Mouse (Mus musculus) hindbrain, postnatal 0 days (tissue): ENCODE results near the gene Kcnq1. TPM values are rescaled to one million over a fixed set of nuclear protein-coding genes. Genes with fewer than 3 reads are reported as not detected.

Experiments used
- ATAC-seq: fragments of 200-750 bp; cut with Nextera tagmentation; 2 replicates; pipeline ENCODE4 v1.8.0; 2017; ENCODE audit warnings: mild to moderate bottlenecking, moderate TSS enrichment, moderate library complexity
- DNase-seq: peaks from one replicate; pipeline ENCODE4 v3.0.0-alpha.2; 2015; ENCODE audit warnings: low spot score
- H3K27ac ChIP-seq: fragments of 300-500 bp; sonication (generic); 2 replicates; pipeline ENCODE4 v1.5.1; 2014; ENCODE audit warnings: mild to moderate bottlenecking
- H3K27me3 ChIP-seq: fragments of 300-500 bp; sonication (generic); 2 replicates; pipeline ENCODE4 v1.6.1; 2014; ENCODE audit warnings: low read length, mixed read lengths; ENCODE audit not compliant: insufficient read depth
- H3K36me3 ChIP-seq: fragments of 300-500 bp; sonication (generic); 2 replicates; pipeline ENCODE4 v1.6.1; 2014; ENCODE audit warnings: low read length, mixed read lengths; ENCODE audit not compliant: insufficient read depth
- H3K4me1 ChIP-seq: fragments of 300-500 bp; sonication (generic); 2 replicates; pipeline ENCODE4 v1.6.1; 2014; ENCODE audit warnings: antibody characterized with exemption, low read length, mixed read lengths; ENCODE audit not compliant: insufficient read depth
- H3K4me2 ChIP-seq: fragments of 300-500 bp; sonication (generic); 2 replicates; pipeline ENCODE4 v1.6.1; 2014; ENCODE audit warnings: low read depth, mild to moderate bottlenecking, low read length, moderate library complexity, mixed read lengths
- H3K4me3 ChIP-seq: fragments of 300-500 bp; sonication (generic); 2 replicates; pipeline ENCODE4 v1.5.1; 2014; ENCODE audit warnings: low read length
- H3K9ac ChIP-seq: fragments of 300-500 bp; sonication (generic); replicated peaks from 2 replicates; pipeline ENCODE4 v1.6.1; 2014; ENCODE audit warnings: mild to moderate bottlenecking, low read length, moderate library complexity, mixed read lengths
- H3K9me3 ChIP-seq: fragments of 300-500 bp; sonication (generic); 2 replicates; pipeline ENCODE4 v1.6.1; 2016; ENCODE audit warnings: low read length, mixed read lengths
- CTCF ChIP-seq: IDR thresholded peaks from 2 replicates; pipeline ENCODE4 v1.5.1; 2016; ENCODE audit warnings: antibody characterized with exemption, control low read depth, low read depth
- WGBS: fragments of 180-500 bp; shearing (Covaris S2); extraction: QIAGEN DNeasy Blood & Tissue Kit; methylation state at CpG from one replicate; pipeline ENCODE4 v1.1.7; 2014; 5-methylcytosine and 5-hydroxymethylcytosine counted together
- polyA plus RNA-seq: library from polyadenylated mRNA; unstranded; fragments of >200 nt; fragmentation: Nextera tagmentation; extraction: Ambion mirVana; gene quantifications from 2 replicates; pipeline ENCODE4 v1.2.1, GENCODE M21; 2015
- total RNA-seq: library from RNA; depleted of rRNA; stranded (reverse); fragments of >200 nt; gene quantifications from 2 replicates; pipeline ENCODE4 v1.2.3, GENCODE M21; 2014

Gene Kcnq1
- total and polyA plus RNA-seq, 2 experiments from 2014 or later: 1.4 to 1.9 TPM

GRCm38 (mm10) chr7:143360776-143361175 is 254.6 kb downstream of the Kcnq1 start:
- Histone ChIP-seq H3K4me3 (no peak overlapping the region), H3K27me3 (no peaks in the 10 kb centered on the region), H3K27ac (no peak overlapping the region), H3K4me2 (no peak overlapping the region), H3K9me3 (no peaks in the 10 kb centered on the region), H3K36me3 (no peaks in the 10 kb centered on the region), H3K4me1 (no peaks in the 10 kb centered on the region), H3K9ac (no peak overlapping the region)
- DNase-seq (no peak), ATAC-seq (no peak)
- 53% methylated on average over 5 of the region's 5 CpGs for WGBS
- no peak for TF ChIP-seq CTCF

- Histone ChIP-seq H3K4me1 (no peaks in the 10 kb centered on the region), H3K36me3 (no peaks in the 10 kb centered on the region), H3K27me3 (no peaks in the 10 kb centered on the region), H3K4me3 (no peak overlapping the region), H3K9ac (no peak overlapping the region), H3K27ac (no peak overlapping the region), H3K9me3 (no peaks in the 10 kb centered on the region), H3K4me2 (no peak overlapping the region)
- 90% methylated on average over 7 of the region's 7 CpGs for WGBS
- TF ChIP-seq CTCF: no peak
- DNase-seq: no peak
- no peak for ATAC-seq
Observed at GRCm38 (mm10) chr7:143364092-143364832, 258.1 kb downstream of the Kcnq1 start.

GRCm38 (mm10) chr7:143364969-143365839 is 259.0 kb downstream of the Kcnq1 start:
- no peak for DNase-seq
- Histone ChIP-seq H3K27ac (no peak overlapping the region), H3K36me3 (no peaks in the 10 kb centered on the region), H3K4me2 (no peak overlapping the region), H3K9me3 (no peaks in the 10 kb centered on the region), H3K27me3 (no peaks in the 10 kb centered on the region), H3K4me1 (no peaks in the 10 kb centered on the region), H3K9ac (no peak overlapping the region), H3K4me3 (no peak overlapping the region)
- 43% methylated on average over 8 of the region's 8 CpGs for WGBS
- ATAC-seq: peak; percentile 43; the same call in 1 of the 2 replicates
- no peak for TF ChIP-seq CTCF

- 58% methylated on average over 20 of the region's 20 CpGs for WGBS
- Histone ChIP-seq H3K9ac (no peak overlapping the region), H3K4me1 (no peaks in the 10 kb centered on the region), H3K27ac (no peak overlapping the region), H3K4me2 (peak overlapping the region; percentile 23), H3K27me3 (no peaks in the 10 kb centered on the region), H3K36me3 (no peaks in the 10 kb centered on the region), H3K9me3 (no peaks in the 10 kb centered on the region), H3K4me3 (no peak overlapping the region)
- TF ChIP-seq CTCF: no peak
- no peak for DNase-seq
- no peak for ATAC-seq
Observed at GRCm38 (mm10) chr7:143367366-143368266, 261.5 kb downstream of the Kcnq1 start.

- no peaks in the 10 kb centered on the region for H3K27me3 ChIP-seq
- H3K9ac ChIP-seq: no peak overlapping the region
- WGBS: 48% methylated on average over 7 of the region's 7 CpGs
- no peak overlapping the region for H3K27ac ChIP-seq
- DNase-seq (no peak), ATAC-seq (no peak)
- no peaks in the 10 kb centered on the region for H3K36me3 ChIP-seq
- no peaks in the 10 kb centered on the region for H3K4me1 ChIP-seq
- no peak overlapping the region for H3K4me3 ChIP-seq
- no peak for TF ChIP-seq CTCF
- H3K4me2 ChIP-seq: peak overlapping the region; percentile 23
- H3K9me3 ChIP-seq: no peaks in the 10 kb centered on the region
Observed at GRCm38 (mm10) chr7:143368267-143368643, 262.1 kb downstream of the Kcnq1 start.

GRCm38 (mm10) chr7:143371336-143371735 is 265.2 kb downstream of the Kcnq1 start:
- H3K36me3 ChIP-seq: no peaks in the 10 kb centered on the region
- no peak for TF ChIP-seq CTCF
- 63% methylated on average over 2 of the region's 2 CpGs for WGBS

More at GRCm38 (mm10) chr7:143371336-143371735, 265.2 kb downstream of the Kcnq1 start:
- Histone ChIP-seq H3K27ac (no peak overlapping the region), H3K4me2 (no peak overlapping the region), H3K27me3 (no peaks in the 10 kb centered on the region), H3K9me3 (no peaks in the 10 kb centered on the region), H3K4me1 (no peaks in the 10 kb centered on the region), H3K9ac (no peak overlapping the region), H3K4me3 (no peak overlapping the region)
- ATAC-seq (no peak), DNase-seq (no peak)
